13 mouse cellular contexts compared by ENCODE assay signal in genomic region chr9:94656265-94656664, GRCm38 (mm10).
"Had no signal": no experiment of that assay in that cellular context is flagged by ENCODE, and none has a peak within 500 bp of the region (broad histone marks: within the 10 kb centered on the region; RNA-seq: fewer than 3 reads in every experiment).

No protein-coding gene starts in this region.

- H3K9ac ChIP-seq: limb, embryonic 13.5 days; liver, embryonic 14.5 days had no signal

- H3K36me3 ChIP-seq: limb, embryonic 13.5 days had no signal

- H3K9me3 ChIP-seq: limb, embryonic 13.5 days had no signal

- ATAC-seq: intestine, postnatal 0 days; lung, postnatal 0 days; midbrain, embryonic 16.5 days had no signal

- H3K4me3 ChIP-seq: limb, embryonic 13.5 days had no signal

- H3K27me3 ChIP-seq: limb, embryonic 13.5 days had no signal

- DNase-seq: kidney, adult 9 months; kidney, postnatal 10 days; layer of hippocampus, postnatal 36 days; lung, adult 18-20 months; lung, postnatal 4 days; right cerebral cortex, postnatal 14 days; thymus, postnatal 36 days had no signal

- H3K27ac ChIP-seq: limb, embryonic 13.5 days; liver, embryonic 14.5 days had no signal

- H3K4me2 ChIP-seq: limb, embryonic 13.5 days; midbrain, embryonic 11.5 days had no signal

- H3K4me1 ChIP-seq: limb, embryonic 13.5 days had no signal
